In the genomic region with DNA sequence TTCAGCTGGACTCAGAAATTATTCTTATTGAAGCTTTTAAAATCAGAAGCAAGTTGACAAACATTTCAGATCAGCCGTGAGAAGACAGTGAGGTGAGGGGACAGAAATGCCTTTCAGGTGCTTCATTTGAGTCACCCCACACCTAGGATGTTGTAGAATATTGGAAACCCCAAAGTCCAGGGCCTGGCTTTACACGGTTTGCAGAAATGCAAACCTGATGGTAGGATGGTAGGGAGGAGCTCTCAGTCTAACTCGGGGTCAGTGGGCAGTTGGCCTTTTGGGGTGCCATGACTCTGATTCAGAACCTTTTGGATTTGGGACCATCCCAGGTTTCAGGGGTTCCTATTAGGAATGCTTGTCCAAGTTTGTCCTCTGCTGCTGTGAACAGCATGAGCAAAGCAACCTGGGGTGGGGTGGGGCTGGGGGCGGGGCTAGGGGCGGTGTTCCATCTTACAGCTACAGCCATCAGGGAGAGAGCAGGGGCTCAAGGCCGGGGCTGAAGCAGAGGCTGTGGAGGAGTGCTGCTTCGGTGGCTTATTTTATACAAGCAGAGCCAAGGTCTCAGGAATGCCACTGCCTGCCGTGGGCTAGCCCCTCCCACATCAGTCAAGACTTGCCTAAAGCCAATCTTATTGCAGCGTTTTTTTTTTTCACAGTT, we compare ENCODE assay signal across 8 mouse cellular contexts.
A peak's percentile ranks its signal among the peaks of the same experiment; 100 is the strongest.
DNase-seq lines count a peak whose midpoint lies in the region; ATAC-seq and TF ChIP-seq lines count a peak whose summit lies in the region.

No protein-coding gene starts in this region.

- no peak for TF ChIP-seq CTCF in liver, embryonic 14.5 days (IDR thresholded peaks at IDR 0.05; ENCODE audit: low read depth)
- no peak for TF ChIP-seq CTCF in thymus, adult 2 months (IDR thresholded peaks at IDR 0.05; ENCODE audit: borderline replicate concordance, control insufficient read depth, extremely low read depth, insufficient read depth, low read length, poor library complexity)

- H3K4me1 ChIP-seq in hindbrain, embryonic 15.5 days (replicated peaks) = peaks cover 20% of the 10 kb centered on the region
- no peaks in the 10 kb centered on the region for H3K4me1 ChIP-seq in liver, embryonic 14.5 days (replicated peaks; ENCODE audit: control insufficient read depth in 2 of 2, insufficient read depth in 2 of 2, low read length in 1 of 2)
- peaks cover 7% of the 10 kb centered on the region for H3K4me1 ChIP-seq in thymus, adult 2 months (replicated peaks; ENCODE audit: control insufficient read depth, insufficient read depth, low read length)

- no peaks in the 10 kb centered on the region; the same call in 1 of the 2 replicates for H3K27me3 ChIP-seq in hindbrain, embryonic 15.5 days
- peaks cover 12% of the 10 kb centered on the region for H3K27me3 ChIP-seq in liver, embryonic 14.5 days (ENCODE audit: control insufficient read depth, insufficient read depth, low read length)
- H3K27me3 ChIP-seq in thymus, adult 2 months (ENCODE audit: control insufficient read depth, insufficient read depth, low read length) = peaks cover 3% of the 10 kb centered on the region; the same call in 1 of the 2 replicates

- H3K27ac ChIP-seq in hindbrain, embryonic 15.5 days (replicated peaks) = no peak overlapping the region
- no peak overlapping the region for H3K27ac ChIP-seq in liver, embryonic 14.5 days
- H3K27ac ChIP-seq in thymus, adult 2 months (ENCODE audit: control insufficient read depth, insufficient read depth, low read length) = no peak overlapping the region

- peak; percentile 24 for DNase-seq in ovary, postnatal 36 days (ENCODE audit: low spot score)
- DNase-seq in ovary, postnatal 14 days (ENCODE audit: low spot score) = no peak
- DNase-seq in liver, embryonic 14.5 days (ENCODE audit: low read depth in 3 of 3, low spot score in 3 of 3) = no peak
- DNase-seq in testis, postnatal 14 days (ENCODE audit: low spot score) = peak; percentile 30
- DNase-seq in thymus, adult 2 months = no peak

- no peaks in the 10 kb centered on the region for H3K36me3 ChIP-seq in hindbrain, embryonic 15.5 days
- H3K36me3 ChIP-seq in liver, embryonic 14.5 days (replicated peaks; ENCODE audit: control insufficient read depth, insufficient read depth, low read depth) = no peaks in the 10 kb centered on the region
- H3K36me3 ChIP-seq in thymus, adult 2 months (ENCODE audit: control insufficient read depth, insufficient read depth, low read length) = no peaks in the 10 kb centered on the region

- no peak for TF ChIP-seq POLR2A in thymus, adult 2 months (IDR thresholded peaks at IDR 0.05; ENCODE audit: control insufficient read depth, extremely low read depth, insufficient read depth, low read length, poor library complexity)

- TF ChIP-seq EP300 in liver, embryonic 14.5 days (IDR thresholded peaks at IDR 0.05; ENCODE audit: low read depth) = no peak

- peak; percentile 67; the same call in 1 of the 2 replicates for ATAC-seq in hindbrain, embryonic 15.5 days (ENCODE audit: low FRiP score, low read depth)
- ATAC-seq in liver, embryonic 14.5 days (ENCODE audit: insufficient read depth) = no peak
- no peak for ATAC-seq in monocyte, adult 5-6 weeks (replicated peaks; ENCODE audit: insufficient number of reproducible peaks, low FRiP score, low TSS enrichment, poor library complexity, severe bottlenecking)
- ATAC-seq in activated CD4-positive, CD25-positive, alpha-beta regulatory T cell, adult 4 months = no peak

- H3K4me2 ChIP-seq in hindbrain, embryonic 15.5 days = peak overlapping the region; percentile 86
- H3K4me2 ChIP-seq in liver, embryonic 14.5 days (ENCODE audit: low read depth) = peak overlapping the region; percentile 56

- H3K9me3 ChIP-seq in hindbrain, embryonic 15.5 days = no peaks in the 10 kb centered on the region
- H3K9me3 ChIP-seq in liver, embryonic 14.5 days (ENCODE audit: control insufficient read depth, low read length) = no peaks in the 10 kb centered on the region

- H3K4me3 ChIP-seq in hindbrain, embryonic 15.5 days = peak overlapping the region; percentile 43
- no peak overlapping the region for H3K4me3 ChIP-seq in liver, embryonic 14.5 days (ENCODE audit: insufficient read depth in 1 of 2, low read depth in 2 of 2, low read length in 2 of 2)
- no peak overlapping the region for H3K4me3 ChIP-seq in thymus, adult 2 months (ENCODE audit: control insufficient read depth, insufficient read depth, low read length)

- H3K9ac ChIP-seq in hindbrain, embryonic 15.5 days = no peak overlapping the region
- no peak overlapping the region for H3K9ac ChIP-seq in liver, embryonic 14.5 days (replicated peaks)

- 4% methylated on average over 9 of the region's 9 CpGs for WGBS in hindbrain, embryonic 15.5 days
- WGBS in liver, embryonic 14.5 days (ENCODE audit: insufficient replicate concordance) = 8% methylated on average over 9 of the region's 9 CpGs
- WGBS in thymus, adult 2 months = 12% methylated on average over 9 of the region's 9 CpGs

Comparison
In these comparisons a context has a peak if more than half of its experiments do, and no peak if none do; other contexts are left out.
1. DNase-seq: peak in ovary, postnatal 36 days (single experiment) and testis, postnatal 14 days (single experiment); none in ovary, postnatal 14 days (single experiment), liver, embryonic 14.5 days (0 of 3) and thymus, adult 2 months (single experiment).